Mouse (Mus musculus): Measurements from ENCODE around the gene Zmynd8.

Gene Zmynd8

DNA sequence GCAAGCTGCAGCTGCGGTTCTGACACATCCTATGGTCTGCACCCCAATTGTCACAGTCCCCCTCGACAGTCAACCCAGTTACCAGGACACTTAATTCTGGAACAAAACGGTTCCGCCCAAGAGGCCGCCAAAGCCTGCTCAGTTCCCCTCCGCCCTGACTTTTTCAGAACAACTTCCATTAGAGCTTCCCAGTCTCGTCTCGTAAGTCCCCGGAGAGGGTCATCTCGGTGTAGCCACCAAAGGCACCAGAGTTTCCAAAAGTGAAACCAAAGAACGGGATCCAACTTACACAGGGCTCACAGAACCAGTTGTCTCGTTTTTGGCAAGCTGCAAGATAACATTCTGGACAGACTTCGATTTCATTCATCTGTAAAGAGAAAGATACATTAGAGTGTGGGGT lies 64.2 kb downstream of the Zmynd8 start:
- no peak for DNase-seq (ENCODE audit: low spot score in 2 of 2)

DNA sequence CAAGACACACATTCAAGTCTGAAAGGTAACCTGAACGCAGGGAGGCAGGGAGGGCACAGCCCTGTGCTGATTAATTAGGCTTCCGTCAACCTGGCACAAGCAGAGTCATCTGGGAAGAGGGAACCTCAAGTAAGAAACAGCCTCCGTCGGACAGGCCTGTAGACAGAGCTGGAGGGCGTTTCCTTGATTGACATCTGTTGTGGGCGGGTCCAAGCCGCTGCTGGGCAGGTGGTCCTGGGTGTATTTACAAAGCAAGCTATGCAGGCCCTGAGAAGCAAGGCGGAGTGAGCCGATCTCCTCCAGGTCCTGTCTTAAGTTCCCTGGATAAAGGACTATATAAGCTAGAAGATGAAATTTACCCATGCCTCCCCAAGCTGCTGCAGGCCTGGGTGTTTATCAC lies 65.3 kb downstream of the Zmynd8 start:
- DNase-seq (ENCODE audit: low spot score in 2 of 2) = no peak

DNA sequence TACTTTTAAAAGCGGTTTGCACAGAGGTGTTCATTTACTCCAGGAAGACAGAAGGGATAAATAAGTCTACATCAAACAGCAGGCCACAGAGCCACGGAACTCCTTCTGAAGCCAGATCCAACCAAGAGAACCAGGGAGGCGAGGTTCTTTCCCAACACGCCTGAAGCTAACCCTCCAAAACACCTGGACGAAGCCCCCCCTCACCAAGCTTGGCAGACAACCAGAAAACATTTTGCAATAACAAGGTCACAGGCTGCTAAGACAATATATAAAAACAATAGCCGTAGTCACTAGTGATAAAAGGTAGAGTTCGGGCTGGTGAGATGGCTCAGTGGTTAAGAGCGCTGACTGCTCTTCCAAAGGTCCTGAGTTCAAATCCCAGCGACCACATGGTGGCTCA lies 66.1 kb downstream of the Zmynd8 start:
- DNase-seq (ENCODE audit: low spot score in 2 of 2) = no peak

DNA sequence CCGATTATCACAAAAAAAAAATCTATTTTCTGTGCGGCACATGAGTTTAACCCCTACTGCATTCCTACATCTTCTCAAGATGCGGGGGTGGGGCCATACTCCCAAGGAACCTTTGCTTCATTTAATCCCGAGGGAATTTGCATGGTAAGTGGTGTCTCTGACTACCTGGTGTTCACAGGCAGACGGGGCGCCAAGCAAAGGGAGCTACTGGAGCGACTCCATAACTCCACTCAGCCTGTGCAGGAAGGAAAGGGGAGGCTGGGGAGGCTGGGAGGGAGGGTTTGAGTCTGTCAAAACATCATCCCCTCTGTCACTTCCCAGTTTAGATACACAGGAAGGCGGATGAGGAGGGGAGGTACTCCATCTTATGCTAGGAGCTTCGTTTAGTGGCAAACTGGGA lies 66.5 kb downstream of the Zmynd8 start:
- no peak for DNase-seq (ENCODE audit: low spot score in 2 of 2)

DNA sequence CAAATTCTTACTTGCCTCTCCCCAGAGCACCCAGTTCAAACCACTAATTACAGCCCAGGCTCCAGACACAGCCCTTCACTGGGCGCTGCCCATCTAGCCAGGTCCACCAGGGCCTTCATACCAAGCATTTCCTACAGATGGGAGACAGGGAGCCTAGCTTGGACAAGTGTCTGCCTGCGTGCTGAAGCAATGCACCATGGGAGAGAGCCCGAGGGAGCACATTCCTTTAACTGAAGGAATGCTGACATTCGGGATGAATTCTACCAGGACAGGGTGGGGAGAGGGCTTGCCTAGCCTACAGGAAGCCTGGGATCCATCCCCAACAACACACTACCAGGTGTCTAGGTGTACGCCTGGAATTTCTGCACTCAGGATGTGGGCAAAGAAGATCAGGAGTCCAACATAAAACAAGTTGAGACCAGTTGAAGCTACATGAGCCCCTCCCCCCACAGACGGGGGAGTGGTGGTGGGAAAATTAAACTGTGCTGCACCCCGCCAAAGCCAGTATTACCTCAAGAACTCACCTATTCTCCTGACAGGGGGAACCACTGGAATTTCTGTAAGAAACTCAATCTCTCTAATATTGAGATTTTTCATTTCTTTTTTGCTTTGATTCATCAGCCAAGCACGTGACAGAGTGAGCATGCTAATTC lies 67.1 kb downstream of the Zmynd8 start:
- no peak for DNase-seq (ENCODE audit: low spot score in 2 of 2)

DNA sequence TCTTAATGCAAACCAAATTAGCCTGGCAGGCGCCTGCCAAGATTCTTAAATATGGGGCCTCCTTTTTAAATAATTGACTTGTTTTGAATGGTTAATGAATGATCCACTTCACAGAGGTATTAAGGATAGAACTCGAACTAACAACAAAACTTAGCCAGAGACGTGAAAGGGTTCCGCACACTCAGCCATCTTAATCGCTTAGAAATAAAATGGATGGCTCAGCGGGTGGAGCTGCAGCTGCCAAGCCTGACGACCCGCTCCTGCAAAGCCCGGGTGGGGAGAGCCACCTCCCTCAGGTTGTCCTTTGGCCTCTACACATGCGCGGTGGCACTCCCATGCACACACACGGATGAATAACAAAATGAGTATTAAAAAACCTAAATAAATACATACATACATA lies 70.0 kb downstream of the Zmynd8 start:
- no peak for DNase-seq (ENCODE audit: low spot score in 2 of 2)

DNA sequence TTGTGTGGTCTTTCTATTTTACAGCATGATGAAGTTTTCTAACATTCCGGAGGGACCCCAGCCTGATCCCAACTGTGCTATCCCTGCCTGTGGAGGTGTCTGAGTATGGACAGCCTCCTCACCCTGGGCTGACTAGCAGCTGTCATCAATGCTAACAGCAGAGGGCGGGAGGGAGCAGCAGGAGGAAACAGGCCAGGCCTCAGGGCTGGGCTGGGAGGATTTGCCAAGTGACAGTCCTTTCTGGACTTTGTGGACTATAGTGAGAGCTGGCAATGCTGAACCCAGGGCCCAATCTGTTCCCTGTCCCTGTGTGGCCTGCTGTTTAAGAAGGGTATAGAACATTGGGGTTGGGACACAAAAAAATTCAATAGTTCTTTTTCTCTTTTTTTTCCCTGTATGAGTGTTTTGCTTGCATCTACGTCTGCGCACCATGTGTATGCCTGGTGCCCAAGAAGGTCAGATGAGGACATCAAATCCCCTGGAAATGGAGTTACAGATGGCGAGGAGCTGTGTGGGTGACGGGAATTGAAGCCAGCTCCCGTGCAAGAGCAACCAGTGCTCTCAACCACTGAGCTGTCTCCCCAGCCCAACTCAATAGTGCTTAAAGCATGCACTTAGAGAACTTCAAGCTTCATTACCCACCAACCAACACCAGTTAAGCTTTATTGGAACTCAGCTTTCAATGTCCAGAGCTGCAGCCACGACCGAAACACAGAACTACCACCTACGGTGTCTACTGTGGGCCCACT lies 72.7 kb downstream of the Zmynd8 start:
- peak; percentile 75 to 88 for DNase-seq (ENCODE audit: low spot score in 2 of 2)

DNA sequence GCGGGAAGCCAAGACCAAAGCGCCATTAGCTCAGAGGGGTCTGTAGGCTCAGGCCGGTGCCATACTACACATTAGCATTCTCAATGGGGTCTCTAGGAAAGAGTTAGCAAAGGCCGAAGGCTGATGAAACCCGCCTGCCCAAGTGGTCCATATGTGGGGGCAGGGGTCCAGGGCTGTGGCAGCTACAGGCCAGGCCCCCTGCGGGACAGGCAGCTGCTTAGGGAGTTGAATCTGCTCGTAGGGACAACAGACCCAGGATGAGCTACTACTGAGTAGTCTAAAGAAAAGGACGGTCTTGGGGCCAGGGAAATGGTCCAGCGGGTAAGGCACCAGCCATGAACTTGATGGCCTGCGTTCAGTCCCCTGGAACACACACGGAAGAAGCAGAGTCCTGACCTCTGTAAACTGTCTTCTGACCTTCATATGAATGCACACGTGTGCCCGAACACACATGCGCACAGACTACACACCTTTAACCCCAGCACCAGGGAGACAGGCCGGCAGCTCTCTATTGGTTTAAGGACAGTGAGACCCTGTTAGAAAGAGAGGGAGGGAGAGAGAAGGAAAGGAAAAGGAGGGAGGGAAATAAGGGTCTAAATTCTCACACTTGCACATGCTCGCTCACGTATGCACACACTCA lies 73.4 kb downstream of the Zmynd8 start:
- no peak for DNase-seq (ENCODE audit: low spot score in 2 of 2)

DNA sequence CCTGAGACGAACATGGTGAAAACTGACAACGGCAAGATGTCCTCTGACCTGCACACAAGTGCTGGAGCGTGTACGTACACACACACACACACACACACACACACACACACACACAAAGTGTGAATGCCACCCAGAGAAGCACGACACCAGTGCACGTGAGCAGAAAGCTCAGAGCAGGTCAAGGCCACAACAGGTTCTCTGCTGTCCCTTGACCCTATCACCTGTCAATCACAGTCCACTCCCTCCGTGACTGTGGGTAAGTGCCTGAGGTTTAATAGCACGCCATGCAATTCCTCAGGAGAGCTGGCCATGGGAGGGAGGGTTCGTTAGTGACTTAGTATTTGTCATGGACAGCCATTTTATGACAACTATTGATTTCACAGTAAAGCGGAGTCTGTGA lies 74.0 kb downstream of the Zmynd8 start:
- DNase-seq (ENCODE audit: low spot score in 2 of 2) = no peak

DNA sequence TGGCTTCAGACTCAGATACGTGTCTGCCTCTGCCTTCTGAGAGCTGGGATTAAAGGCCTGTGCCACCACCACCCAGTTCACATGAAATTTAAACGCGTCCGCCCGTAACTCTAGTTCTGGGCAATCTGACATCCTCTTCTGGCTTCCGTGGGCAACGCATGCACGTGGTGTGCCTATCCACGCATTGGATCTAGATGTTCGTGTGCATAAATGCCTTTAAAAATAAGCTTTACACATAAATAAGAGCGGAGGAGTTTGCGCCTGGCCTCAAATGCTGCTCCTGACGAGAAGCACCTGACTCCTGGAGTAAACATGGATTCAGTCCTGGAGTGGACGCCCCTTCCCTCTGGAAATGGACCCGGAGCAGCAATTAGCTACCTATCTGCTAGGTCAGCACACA lies 76.3 kb downstream of the Zmynd8 start:
- DNase-seq (ENCODE audit: low spot score in 2 of 2) = no peak

DNA sequence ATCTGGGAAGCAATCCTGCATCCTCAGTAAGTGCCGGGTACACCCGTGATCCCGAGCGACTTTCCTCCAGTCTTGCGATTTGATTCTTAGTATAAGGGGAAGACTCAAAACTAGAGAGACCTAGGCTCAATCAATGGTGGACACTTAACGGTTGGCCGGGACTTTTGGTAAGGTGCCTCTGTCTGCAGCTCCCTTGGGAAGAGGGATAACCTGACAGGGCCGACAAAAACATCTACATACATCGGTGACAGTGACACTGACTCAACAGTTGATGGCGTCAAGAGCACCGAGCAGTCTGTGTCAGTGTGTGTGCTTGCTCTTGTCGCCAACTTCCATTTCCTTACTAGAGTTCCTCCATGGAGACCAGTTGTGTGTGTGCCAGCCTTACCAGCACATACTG lies 77.1 kb downstream of the Zmynd8 start:
- no peak for DNase-seq (ENCODE audit: low spot score in 2 of 2)

DNA sequence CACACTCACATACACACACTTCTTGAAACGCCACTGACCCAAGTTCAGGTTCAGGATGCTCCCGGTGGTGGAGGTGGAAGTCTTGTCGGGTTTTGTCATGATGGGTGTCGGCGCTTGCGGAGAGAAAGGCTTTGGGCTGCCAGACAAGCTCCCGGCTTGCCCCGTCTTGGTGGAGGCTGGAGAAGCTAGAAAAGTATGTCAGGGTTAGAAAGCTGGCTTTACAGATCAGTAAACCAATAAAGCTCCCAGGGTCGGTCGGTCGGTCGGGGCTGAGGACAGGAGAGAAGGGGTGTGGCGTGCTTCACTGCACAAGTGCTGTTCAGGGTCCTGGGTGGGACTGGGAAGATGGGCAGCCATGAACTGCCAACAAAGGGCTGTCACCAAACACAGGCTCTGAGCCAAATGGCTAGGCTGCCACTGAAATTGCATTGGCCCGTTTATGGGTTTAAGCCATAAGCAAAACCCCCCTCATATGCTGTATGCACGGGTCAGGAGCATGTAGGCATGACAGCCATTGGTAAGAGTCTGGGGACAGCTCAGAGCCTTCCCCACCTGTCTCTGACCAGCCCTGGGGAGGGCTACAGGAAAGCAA lies 78.2 kb downstream of the Zmynd8 start:
- no peak for DNase-seq (ENCODE audit: low spot score in 2 of 2)

DNA sequence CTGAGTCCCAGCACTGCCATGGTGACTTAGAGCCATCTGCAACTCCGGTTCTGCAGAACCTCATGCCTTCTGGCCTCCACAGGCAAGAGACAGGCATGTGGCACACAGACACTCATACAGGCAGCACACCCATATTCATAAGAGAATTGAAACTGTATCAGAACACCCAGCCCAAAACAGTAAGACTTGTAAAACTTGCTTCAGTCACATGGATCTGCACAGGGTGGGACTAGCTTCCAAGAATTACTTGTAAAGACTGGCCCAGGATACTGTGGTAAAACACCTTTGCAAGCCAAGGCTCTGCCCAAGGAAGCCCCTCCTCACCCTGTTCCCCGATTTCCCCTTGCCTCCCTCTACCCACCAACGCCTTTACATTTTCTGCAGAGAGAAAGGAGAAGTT lies 78.7 kb downstream of the Zmynd8 start:
- DNase-seq (ENCODE audit: low spot score in 2 of 2) = no peak

DNA sequence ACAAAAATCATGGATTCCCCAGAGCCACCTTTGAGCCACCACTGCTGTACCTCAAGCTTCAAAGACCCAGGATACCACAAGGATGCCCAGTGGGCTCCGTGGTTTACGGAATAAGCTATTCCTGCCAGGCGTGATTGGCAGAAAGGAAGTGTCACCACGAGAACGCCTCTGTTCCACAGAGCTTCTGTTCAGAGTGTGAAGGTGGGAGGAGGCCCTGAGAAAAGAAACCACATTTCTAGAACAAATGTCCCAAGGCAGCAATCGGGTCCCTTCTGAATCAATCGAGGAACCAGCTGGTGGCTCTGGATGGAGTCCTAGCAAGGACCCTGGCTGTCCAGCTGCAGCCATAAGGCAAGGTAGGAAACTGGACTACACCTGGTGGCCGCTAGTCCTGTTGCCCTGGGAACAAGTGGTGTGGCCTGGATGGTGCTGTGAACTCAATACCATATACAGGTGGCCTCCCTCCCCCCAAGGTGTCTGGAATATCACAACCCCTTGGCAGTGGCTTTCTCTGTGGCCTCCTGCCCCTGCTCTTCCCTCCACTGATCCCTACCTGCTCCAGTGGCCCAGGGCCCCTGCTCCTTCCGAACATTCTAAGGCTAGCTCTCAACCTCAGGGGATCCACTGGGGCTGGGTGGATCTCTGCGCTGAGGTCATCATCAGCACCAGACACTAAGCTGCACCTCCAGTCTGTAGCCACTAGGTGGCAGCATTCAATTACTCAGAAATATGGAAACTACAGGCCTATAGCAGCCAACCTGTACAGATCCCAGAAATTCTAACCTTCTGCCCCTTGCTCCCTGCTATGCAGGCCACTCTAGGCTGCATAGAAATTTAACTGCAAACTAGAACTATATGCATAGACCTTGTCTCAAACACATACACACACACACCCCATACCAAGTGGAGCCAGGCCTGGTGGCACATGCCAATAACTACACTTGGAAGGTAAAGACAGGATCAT lies 79.5 kb downstream of the Zmynd8 start:
- peak; percentile 37 to 65 for DNase-seq (ENCODE audit: low spot score in 2 of 2)

DNA sequence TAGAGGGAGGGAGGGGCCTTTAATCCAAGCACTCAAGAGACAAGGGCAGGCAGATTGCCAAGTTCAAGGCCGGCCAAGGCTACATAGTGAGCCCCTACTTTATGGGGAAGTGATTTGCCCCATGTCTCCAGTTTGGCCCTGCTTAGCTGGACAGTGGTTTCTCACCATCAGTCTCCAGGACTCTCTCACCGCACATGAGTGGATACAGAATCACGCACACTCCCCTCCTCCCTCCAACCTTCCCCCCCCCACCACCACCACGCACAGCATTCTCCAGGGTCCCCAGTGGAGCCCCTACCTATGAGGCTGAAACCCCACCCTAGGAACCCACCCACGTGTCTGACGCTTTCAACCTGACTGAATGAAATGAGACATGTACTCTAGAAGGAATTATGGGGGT lies 80.2 kb downstream of the Zmynd8 start:
- DNase-seq (ENCODE audit: low spot score in 2 of 2) = no peak

DNA sequence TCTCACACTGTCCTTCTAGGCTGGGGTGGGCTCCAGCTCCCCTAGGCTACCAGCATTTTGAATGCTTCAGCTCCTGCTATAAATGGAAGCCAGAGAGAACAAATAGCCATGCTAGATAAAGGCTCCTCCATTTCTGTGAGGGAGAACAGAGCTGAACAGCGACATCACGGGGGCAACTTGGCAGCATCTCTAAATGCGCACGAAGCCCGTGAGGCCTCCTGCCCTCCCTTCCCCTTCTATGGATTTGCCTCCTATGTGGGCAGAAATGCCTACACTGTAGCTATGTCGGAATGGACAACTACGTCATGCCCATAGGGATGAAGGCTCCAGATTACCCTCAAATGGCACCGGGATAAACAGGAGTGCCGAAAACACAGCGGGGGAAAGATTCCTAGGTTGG lies 81.4 kb downstream of the Zmynd8 start:
- DNase-seq (ENCODE audit: low spot score in 2 of 2) = no peak

DNA sequence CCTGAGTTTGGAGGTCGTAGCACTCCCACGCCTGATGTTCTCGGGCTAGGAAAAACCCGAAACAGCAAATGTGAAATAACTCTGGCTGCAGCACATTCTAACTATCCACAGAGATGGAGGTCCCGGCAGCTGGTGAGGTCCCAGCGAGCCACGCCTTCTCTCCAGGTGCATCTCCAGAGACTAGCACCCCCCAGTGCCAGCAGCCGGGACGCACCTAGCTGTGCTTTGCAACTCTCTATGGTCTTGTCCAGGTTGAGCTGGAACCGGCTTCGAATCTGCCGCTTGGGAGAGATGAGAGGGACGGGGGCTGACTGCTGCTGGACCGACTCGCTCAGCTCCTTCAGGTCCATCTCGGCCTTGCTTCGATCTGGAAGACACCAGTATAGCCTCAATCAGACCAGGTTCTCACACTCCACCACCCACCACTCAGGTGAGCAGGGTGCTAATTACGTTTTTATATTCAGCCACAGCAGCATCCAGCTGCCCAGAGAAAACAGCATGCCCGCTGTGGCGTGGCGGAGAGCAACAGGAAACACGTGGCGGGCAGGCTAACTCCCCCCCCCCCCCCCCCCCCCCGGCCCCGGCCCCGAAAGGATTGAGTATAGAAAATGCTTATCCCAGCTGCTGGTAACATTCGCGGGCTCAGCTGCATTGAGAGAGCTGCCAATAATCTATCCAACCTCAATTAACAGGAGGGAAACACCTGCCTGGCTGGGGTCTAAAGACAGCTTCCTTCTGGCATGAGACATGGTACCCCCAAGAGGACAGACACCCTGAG lies 83.5 kb downstream of the Zmynd8 start:
- DNase-seq (ENCODE audit: low spot score in 2 of 2) = no peak

DNA sequence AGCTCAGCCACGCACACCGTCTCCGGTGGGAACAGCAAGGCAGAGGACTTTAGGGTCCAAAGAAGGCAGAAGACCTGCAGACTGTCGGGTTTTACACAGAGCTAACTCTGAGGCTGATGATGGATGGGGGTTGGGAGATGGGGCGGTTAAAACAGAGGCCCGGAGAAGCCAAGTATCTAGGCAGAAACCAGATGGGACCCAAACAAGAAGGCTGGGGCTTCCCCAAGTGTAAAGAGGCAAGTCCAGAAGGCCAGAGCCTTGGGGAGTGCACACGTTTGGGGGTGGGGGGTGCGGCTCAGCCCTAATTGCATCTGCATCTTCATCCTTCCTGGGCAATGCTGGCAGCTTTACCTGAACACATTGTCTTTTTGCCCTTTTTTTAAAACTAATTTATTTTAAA lies 85.9 kb downstream of the Zmynd8 start:
- no peak for DNase-seq (ENCODE audit: low spot score in 2 of 2)

DNA sequence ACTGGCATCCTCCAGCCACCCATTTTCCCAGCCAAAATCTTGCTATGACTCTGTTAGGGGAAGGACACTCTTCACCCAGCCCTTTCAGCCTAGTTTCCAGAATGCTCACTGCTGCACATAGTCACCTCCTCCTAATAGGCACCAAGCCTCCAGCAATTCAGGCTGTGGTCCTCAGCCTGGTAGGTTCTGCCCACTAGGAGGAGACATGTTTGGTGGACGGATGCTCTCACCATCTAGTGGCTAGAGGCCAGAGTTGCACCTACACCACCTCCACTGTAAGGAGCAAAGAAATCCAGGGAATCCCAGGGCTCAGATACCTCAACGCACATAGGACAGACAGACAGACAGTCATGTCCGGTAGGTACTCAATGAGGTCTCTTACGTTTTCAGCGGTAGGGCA lies 87.3 kb downstream of the Zmynd8 start:
- DNase-seq (ENCODE audit: low spot score in 2 of 2) = peak; percentile 41 to 67

DNA sequence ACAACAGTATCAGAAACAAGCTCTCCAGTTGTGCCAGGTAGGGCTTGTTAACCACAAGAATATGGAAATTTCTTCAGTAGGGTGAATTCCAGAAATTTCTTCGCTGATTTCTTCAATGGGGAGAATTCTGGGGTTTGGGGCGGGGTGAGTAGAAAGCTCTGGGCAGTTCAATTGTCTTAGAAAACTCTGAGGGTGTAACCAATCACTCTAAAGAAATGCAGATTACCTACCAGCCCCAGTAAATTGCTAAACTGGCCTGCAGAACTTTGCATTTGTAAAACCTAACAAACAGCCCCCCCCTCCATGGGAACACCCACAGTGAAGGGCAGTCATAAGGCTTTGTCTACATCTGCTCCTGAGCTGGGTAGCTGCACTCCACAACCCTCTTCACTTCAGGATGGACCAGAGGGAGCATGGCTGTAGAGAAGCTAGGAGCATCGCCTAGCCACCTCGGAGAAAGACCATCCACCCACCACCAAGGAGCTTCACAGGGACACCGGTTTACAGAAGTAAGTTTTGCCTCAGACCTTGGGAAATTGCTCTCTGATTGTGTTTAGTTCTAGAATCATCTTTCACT lies 88.8 kb downstream of the Zmynd8 start:
- no peak for DNase-seq (ENCODE audit: low spot score in 2 of 2)

DNA sequence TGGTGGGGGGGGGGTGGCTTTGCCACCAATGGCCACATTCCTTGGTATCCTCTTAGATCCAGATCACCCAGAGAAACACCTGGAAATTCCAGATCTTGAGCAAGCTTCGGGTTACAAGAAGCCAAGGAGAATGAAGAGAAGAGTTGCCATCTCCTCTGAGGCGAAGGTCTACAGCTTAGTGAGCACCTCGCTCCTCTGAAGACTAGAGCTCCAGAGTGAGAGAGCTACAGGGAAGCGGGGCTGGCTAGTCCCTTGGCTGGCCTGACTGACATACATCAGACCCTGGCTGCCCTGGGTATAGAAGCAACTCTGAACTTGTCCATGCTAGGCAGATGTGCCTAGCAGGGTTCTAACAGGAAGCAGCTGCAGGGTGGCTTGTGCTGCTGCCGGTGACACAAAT lies 89.7 kb downstream of the Zmynd8 start:
- DNase-seq (ENCODE audit: low spot score in 2 of 2) = no peak

Data from cerebellum, postnatal 4 days (tissue).